Mouse (Mus musculus): Measurements from ENCODE around the gene Ier5.

Gene Ier5

DNA sequence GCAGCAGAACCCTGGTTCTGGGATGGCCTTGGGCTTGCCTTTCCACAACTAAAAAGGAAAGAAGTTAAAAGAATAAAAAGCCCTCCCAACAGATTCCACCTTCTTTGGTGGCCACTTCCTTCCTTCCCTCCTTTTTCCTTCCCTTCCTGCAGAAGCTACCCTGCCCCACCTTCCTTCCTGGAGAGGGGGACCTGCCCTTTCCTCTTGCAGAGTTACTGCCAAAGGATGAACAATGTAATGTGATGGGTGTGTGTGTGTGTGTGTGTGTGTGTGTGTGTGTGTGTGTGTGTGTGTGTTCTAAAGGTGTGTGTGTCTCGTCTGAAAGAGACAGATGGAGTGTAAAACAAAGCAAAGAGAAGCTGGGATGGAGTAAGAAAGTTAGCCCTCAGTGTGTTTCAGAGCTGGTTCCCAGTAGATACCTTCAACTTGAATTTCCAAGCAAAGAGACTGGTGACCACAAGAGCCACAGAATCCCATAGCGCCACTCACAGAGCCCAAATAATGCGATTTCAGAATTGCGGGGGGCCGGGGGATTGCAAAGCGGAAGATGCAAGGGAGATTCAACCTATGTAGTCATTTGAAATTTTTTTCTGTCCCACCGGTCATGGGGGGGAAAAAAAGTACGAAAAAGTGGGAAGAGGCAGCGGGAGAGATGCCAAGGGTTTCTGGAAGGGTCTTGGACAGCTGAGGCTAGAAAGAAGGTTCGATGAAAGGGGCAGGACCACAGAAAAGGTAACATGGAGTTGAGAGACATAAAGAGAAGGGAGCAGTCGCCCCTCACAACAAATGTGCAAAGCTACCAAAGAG lies 17.1 kb downstream of the Ier5 start:
- in situ Hi-C loops (cut with MboI, MseI): no loop called here

GRCm38 (mm10) chr1:155077675-155078074 lies 21.8 kb downstream of the Ier5 start:
- in situ Hi-C loops (cut with MboI, MseI): no loop called here

GRCm38 (mm10) chr1:155075856-155076255 lies 23.6 kb downstream of the Ier5 start:
- in situ Hi-C loops (cut with MboI, MseI): no loop called here

DNA sequence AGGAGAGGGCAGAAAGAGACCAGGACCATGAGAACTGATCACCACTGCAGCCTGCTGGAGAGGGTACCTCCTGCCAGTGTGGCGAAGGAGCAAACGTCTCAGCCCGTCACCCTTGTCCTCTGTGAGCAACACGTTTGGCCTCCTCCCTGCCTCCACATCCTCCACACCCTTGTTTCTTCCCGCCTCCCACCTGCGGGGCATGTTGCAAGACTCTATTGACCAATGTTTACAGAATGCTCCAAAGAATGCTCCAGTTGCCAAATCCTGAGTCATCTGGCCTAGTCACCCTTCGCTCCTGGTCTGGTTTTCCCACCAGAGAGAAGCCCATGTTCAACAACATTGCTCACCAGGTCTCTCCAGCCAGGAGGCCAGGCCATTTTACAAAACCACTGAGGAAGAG lies 24.6 kb downstream of the Ier5 start:
- in situ Hi-C loops (cut with MboI, MseI): no loop called here

- in situ Hi-C loops (cut with MboI, MseI): no loop called here
These were observed 25.5 kb downstream of the Ier5 start for GRCm38 (mm10) chr1:155073905-155074304.

DNA sequence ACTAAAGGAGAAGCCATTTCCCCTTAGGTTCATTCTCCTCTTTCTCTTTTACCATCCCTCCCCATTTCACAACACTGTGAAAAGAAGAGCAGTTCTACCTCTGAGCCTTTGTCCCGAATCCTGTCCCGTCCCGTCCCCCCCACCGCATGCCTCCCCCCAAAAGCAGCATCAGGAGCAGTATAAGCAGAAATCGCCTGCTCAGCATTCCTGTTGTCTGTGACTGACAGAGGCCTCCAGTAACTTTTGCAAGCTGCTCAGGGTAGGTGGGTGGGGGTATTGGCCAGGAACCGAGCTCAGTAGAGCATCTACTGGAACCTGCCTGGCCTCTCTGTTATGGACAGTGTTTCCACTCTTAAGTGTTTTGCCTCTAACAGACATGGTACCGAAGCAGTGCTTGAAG lies 26.3 kb downstream of the Ier5 start:
- in situ Hi-C loops (cut with MboI, MseI): no loop called here

DNA sequence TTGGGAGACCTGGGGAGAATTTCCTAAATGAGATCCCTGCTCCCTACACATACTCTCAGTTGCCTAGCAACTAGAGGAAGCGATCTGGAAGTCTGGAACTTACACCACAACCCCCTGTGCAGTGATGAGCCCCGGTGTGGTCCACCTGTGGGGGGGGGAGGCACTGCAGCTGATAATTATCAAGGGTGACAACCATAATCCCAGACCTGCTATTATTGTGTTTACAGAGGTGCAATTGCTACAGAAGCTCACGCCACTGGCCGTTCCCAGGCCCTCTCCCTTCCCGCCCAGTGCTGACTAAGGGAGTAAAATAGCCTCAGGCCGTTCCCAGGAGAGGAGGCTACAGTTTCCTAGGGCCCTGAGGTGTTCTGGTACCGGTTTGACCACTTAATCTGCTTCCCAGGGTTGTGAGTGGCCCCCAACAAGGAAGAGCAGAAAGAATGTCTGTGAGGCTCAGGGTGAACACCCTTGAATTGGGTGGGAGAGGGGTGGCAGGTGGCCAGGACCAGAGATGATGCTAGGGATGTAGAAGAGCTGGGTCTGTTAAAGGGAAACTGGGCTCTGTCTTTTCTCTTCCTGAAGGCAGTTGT lies 28.1 kb downstream of the Ier5 start:
- in situ Hi-C loops (cut with MboI, MseI): no loop called here

DNA sequence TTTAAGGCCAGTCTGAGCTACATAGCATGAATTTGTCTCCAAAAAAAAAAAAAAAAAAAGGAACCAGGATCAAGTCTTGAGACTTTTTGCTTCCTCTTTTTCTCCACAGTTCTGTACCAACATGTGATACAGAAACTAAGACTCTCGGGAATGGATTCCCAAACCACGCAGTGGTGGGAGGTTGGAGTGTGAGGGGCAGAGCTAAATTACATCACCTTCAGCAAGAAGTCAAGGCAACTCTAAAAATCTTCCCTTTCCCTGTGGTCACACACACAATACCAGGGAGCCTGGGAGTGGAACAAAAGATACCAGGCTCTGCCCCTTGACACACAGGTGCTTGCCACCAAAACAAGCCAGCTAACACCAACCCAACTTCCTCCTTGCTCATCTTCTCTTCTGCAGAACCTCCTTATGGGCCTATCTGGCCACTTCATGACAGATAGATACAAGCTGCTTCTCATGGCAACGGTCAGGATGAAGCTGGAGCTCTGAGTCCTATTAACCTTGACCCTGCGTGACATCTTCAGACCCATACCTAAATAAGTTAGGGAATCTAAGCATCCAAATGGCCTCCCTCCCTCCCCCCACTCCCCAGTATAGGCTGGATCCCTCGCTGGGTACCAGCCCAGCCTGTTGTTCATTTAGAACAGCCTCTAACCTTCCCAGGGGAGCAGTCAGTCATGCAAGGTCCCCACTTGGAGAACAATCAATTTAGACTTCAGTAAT lies 28.7 kb downstream of the Ier5 start:
- in situ Hi-C loops (cut with MboI, MseI): no loop called here

DNA sequence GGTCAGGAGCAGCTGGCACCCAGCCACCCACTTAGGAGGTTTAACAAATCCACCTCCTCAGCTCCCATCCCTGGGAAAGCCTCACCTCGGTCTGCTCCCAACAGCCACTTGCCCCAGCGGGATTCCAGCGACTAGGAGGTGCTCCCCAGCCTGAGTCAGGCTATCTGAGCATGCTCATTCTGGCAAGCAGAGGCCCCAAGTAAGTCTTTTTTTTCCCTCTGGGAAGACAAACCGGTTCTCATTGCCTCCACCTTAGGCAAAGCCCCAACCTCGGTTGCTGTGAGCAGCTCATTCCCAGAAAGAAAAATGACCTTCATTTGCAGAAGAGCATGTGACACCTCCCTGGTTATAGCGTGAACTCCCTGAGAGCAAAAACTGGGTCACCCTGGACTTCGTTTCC lies 29.7 kb downstream of the Ier5 start:
- in situ Hi-C loops (cut with MboI, MseI): loop anchor here (10.0 kb wide), 2 partner anchors 755 to 1455 kb away; no protein-coding TSS in a partner anchor

GRCm38 (mm10) chr1:155066196-155066595 lies 33.2 kb downstream of the Ier5 start:
- in situ Hi-C loops (cut with MboI, MseI): loop anchor here (10.0 kb wide), 2 partner anchors 759 to 1451 kb away; no protein-coding TSS in a partner anchor

- in situ Hi-C loops (cut with MboI, MseI): loop anchor here (10.0 kb wide), 2 partner anchors 760 to 1450 kb away; no protein-coding TSS in a partner anchor
These were observed 34.3 kb downstream of the Ier5 start for GRCm38 (mm10) chr1:155065068-155065701.

GRCm38 (mm10) chr1:155064649-155065048 lies 34.8 kb downstream of the Ier5 start:
- in situ Hi-C loops (cut with MboI, MseI): loop anchor here (10.0 kb wide), 2 partner anchors 760 to 1450 kb away; no protein-coding TSS in a partner anchor

GRCm38 (mm10) chr1:155064111-155064510 lies 35.3 kb downstream of the Ier5 start:
- in situ Hi-C loops (cut with MboI, MseI): loop anchor here (10.0 kb wide), 2 partner anchors 761 to 1449 kb away; no protein-coding TSS in a partner anchor

DNA sequence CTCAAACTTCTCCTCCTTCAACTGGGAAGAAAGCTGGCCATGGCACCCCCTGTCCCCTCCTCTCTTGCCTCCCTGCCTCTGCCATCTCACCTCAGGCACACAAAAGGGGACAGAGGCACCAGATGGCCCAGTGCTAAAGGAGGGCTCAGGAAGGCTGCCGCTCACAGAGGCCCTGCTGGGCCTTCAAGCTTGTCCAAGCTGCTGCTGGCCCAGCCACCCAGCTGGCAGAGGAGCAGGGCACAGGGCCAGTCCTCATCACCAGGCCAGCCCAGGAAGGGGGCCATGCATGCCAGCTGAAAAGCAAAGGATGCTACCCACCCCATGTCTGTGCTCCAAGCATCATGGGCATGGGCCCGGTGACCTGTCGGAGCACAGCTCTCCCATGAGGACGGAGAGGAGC lies 36.5 kb downstream of the Ier5 start:
- in situ Hi-C loops (cut with MboI, MseI): loop anchor here (10.0 kb wide), 2 partner anchors 762 to 1448 kb away; no protein-coding TSS in a partner anchor

- in situ Hi-C loops (cut with MboI, MseI): loop anchor here (10.0 kb wide), 2 partner anchors 763 to 1447 kb away; no protein-coding TSS in a partner anchor
These were observed 37.4 kb downstream of the Ier5 start for GRCm38 (mm10) chr1:155062057-155062456.

- in situ Hi-C loops (cut with MboI, MseI): loop anchor here (10.0 kb wide), 2 partner anchors 764 to 1446 kb away; no protein-coding TSS in a partner anchor
These were observed 38.3 kb downstream of the Ier5 start for GRCm38 (mm10) chr1:155060832-155061801.

- in situ Hi-C loops (cut with MboI, MseI): loop anchor here (10.0 kb wide), 2 partner anchors 765 to 1445 kb away; no protein-coding TSS in a partner anchor
These were observed 39.2 kb downstream of the Ier5 start for GRCm38 (mm10) chr1:155060261-155060660.

DNA sequence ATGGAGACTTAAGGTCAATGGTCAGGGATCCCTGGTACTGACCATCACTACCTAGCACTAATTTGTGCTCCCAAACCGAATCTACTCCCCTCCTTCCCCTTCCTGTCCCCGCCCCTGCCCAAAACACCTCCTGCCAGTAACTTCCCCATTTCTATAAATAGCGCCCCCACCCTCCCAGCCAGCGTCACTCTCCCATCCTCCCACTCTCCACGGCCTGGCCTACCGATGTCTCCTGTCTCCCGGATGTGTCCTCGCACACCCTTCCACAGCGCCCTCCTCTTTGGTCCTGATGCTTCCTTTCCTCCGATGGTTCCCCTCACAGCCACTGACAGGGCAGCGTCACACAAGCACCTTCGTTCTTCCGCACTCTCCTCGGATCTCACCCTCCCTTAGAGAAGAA lies 39.9 kb downstream of the Ier5 start:
- in situ Hi-C loops (cut with MboI, MseI): loop anchor here (5.0 kb wide), 1 partner anchor 93 kb away; no protein-coding TSS in a partner anchor

GRCm38 (mm10) chr1:155058099-155059012 lies 41.1 kb downstream of the Ier5 start:
- in situ Hi-C loops (cut with MboI, MseI): loop anchor here (5.0 kb wide), 1 partner anchor 94 kb away; no protein-coding TSS in a partner anchor
